Mouse (Mus musculus) T-cell, adult 2 months (primary cell): ENCODE measurements around the gene BC051142.

Experiments used
- DNase-seq: peaks from one replicate; pipeline ENCODE4 v3.0.0; 2022; ENCODE audit warnings: low spot score

The BC051142 gene

GRCm38 (mm10) chr17:34398711-34399393 lies at the start of gene BC051142:
Gene BC051142, plus strand, starts transcription at chr17:34398820.
- peak; percentile 74 for DNase-seq

- peak; percentile 77 for DNase-seq
Measured at GRCm38 (mm10) chr17:34349429-34349828, 49.2 kb upstream of the BC051142 start.

- no peak for DNase-seq
Measured at GRCm38 (mm10) chr17:34354539-34354938, 44.1 kb upstream of the BC051142 start, which contains the start of gene Btnl2. Gene Btnl2, plus strand, starts transcription at chr17:34354822.

GRCm38 (mm10) chr17:34354940-34355339 lies 43.7 kb upstream of the BC051142 start:
- peak; percentile 54 for DNase-seq

- DNase-seq: no peak
Measured at GRCm38 (mm10) chr17:34362954-34363546, 35.6 kb upstream of the BC051142 start.

- no peak for DNase-seq
Measured at GRCm38 (mm10) chr17:34363676-34364310, 34.8 kb upstream of the BC051142 start.

- DNase-seq: no peak
Measured at GRCm38 (mm10) chr17:34365031-34365430, 33.6 kb upstream of the BC051142 start.

- no peak for DNase-seq
Measured at GRCm38 (mm10) chr17:34370563-34370962, 28.1 kb upstream of the BC051142 start.

- no peak for DNase-seq
Measured at GRCm38 (mm10) chr17:34373055-34373709, 25.4 kb upstream of the BC051142 start.

GRCm38 (mm10) chr17:34376847-34377246 lies 21.8 kb upstream of the BC051142 start, which contains the start of gene Btnl1:
Gene Btnl1, plus strand, starts transcription at chr17:34377132.
- DNase-seq: no peak

- no peak for DNase-seq
Measured at GRCm38 (mm10) chr17:34377450-34378209, 21.0 kb upstream of the BC051142 start.

- DNase-seq: no peak
Measured at GRCm38 (mm10) chr17:34378716-34379115, 19.9 kb upstream of the BC051142 start.

- no peak for DNase-seq
Measured at GRCm38 (mm10) chr17:34379451-34379850, 19.2 kb upstream of the BC051142 start.

- no peak for DNase-seq
Measured at GRCm38 (mm10) chr17:34381876-34382275, 16.7 kb upstream of the BC051142 start.

GRCm38 (mm10) chr17:34383212-34383611 lies 15.4 kb upstream of the BC051142 start:
- no peak for DNase-seq

- DNase-seq: no peak
Measured at GRCm38 (mm10) chr17:34384699-34385098, 13.9 kb upstream of the BC051142 start.

- no peak for DNase-seq
Measured at GRCm38 (mm10) chr17:34386656-34387055, 12.0 kb upstream of the BC051142 start.

GRCm38 (mm10) chr17:34388513-34388912 lies 10.1 kb upstream of the BC051142 start:
- peak; percentile 39 for DNase-seq

GRCm38 (mm10) chr17:34391507-34391906 lies 7.1 kb upstream of the BC051142 start:
- DNase-seq: no peak

GRCm38 (mm10) chr17:34392321-34392720 lies 6.3 kb upstream of the BC051142 start:
- DNase-seq: peak; percentile 20

- no peak for DNase-seq
Measured at GRCm38 (mm10) chr17:34397357-34397756, 1.3 kb upstream of the BC051142 start.
